Mouse (Mus musculus) inflammation-experienced regulatory T-cells (primary cell): ENCODE data around the gene Erg. TPM values are rescaled to one million over a fixed set of nuclear protein-coding genes. Genes with fewer than 3 reads are reported as not detected.

Experiments
- polyA plus RNA-seq, 2 experiments: library from polyadenylated mRNA; unstranded; fragments of 100-300 nt; shearing (Covaris generic); gene quantifications; one replicate each; pipeline ENCODE4 v1.2.1; 2017

Gene Erg
- polyA plus RNA-seq = not detected

DNA sequence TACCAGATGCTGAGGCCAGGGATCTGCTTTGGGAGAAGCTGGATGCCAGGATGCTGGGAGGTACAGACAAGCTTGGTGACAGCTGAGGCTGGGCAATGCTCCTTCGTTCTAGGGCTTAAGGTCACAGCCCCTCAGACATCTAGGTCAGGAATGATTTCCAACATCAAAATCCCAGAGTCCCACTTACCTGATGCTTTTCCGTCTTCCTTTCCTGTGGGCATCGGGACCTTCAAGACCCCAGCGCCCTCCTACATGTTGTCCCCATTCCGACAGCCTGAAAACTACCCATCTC lies at the start of gene Erg:
TSS of gene Erg (minus strand) at position 283 of the 292 bp plus-strand sequence.

Other genes starting within 250 kb of the Erg start
- 10 to 100 TPM; 23.2 to 31.0 TPM for gene Ets2, start 115.5 kb upstream of the Erg start, polyA plus RNA-seq